Comparison of ENCODE assay signal across 9 mouse cellular contexts in genomic region chr3:28562612-28563332, GRCm38 (mm10).
DNase-seq lines count a peak whose midpoint lies in the region; ATAC-seq and TF ChIP-seq lines count a peak whose summit lies in the region.
"Had no signal": no experiment of that assay in that cellular context is flagged by ENCODE, and none has a peak within 500 bp of the region (broad histone marks: within the 10 kb centered on the region; RNA-seq: fewer than 3 reads in every experiment).

No protein-coding gene starts in this region.

- H3K27me3 ChIP-seq in thymus, adult 2 months (ENCODE audit: control insufficient read depth, insufficient read depth, low read length), result no peaks in the 10 kb centered on the region
- no peaks in the 10 kb centered on the region for H3K27me3 ChIP-seq in lung, postnatal 0 days (replicated peaks; ENCODE audit: insufficient read depth, low read length)

- TF ChIP-seq EP300 in lung, postnatal 0 days (IDR thresholded peaks at IDR 0.05), result no peak

- H3K9me3 ChIP-seq in lung, postnatal 0 days (ENCODE audit: low read length), result no peaks in the 10 kb centered on the region
- H3K9me3 ChIP-seq: heart, embryonic 13.5 days had no signal

- H3K36me3 ChIP-seq in thymus, adult 2 months (ENCODE audit: control insufficient read depth, insufficient read depth, low read length), result 0 out of 2 replicates have a peak, but pooled peaks cover 3% of the 10 kb centered on the region
- H3K36me3 ChIP-seq in lung, postnatal 0 days (ENCODE audit: insufficient read depth, low read length), result no peaks in the 10 kb centered on the region

- ATAC-seq in granulocyte monocyte progenitor cell, adult 5-6 weeks (replicated peaks; ENCODE audit: poor library complexity, severe bottlenecking), result 0 out of 2 replicates have a peak, but pooled peaks have one; percentile 26
- ATAC-seq in lung, postnatal 0 days, result 0 out of 2 replicates have a peak, but pooled peaks have one; percentile 35

- TF ChIP-seq CTCF in thymus, adult 2 months (IDR thresholded peaks at IDR 0.05; ENCODE audit: borderline replicate concordance, control insufficient read depth, extremely low read depth, insufficient read depth, low read length, poor library complexity), result peak; percentile 34; the same call in 1 of the 2 replicates
- peak; percentile 82 for TF ChIP-seq CTCF in lung, postnatal 0 days (IDR thresholded peaks at IDR 0.05)

- no peak overlapping the region for H3K27ac ChIP-seq in thymus, adult 2 months (ENCODE audit: control insufficient read depth, insufficient read depth, low read length)
- H3K27ac ChIP-seq in lung, postnatal 0 days (ENCODE audit: low read length), result no peak overlapping the region
- H3K27ac ChIP-seq: heart, embryonic 13.5 days had no signal

- H3K9ac ChIP-seq in lung, postnatal 0 days (replicated peaks; ENCODE audit: low read depth), result no peak overlapping the region
- H3K9ac ChIP-seq: heart, embryonic 13.5 days had no signal

- WGBS in thymus, adult 2 months, result 72% methylated on average over 10 of the region's 10 CpGs
- 67% methylated on average over 10 of the region's 10 CpGs for WGBS in lung, postnatal 0 days

- H3K4me3 ChIP-seq in thymus, adult 2 months (ENCODE audit: control insufficient read depth, insufficient read depth, low read length), result no peak overlapping the region
- H3K4me3 ChIP-seq in lung, postnatal 0 days (ENCODE audit: low read depth, low read length), result no peak overlapping the region
- H3K4me3 ChIP-seq: heart, embryonic 13.5 days had no signal

- no peak overlapping the region for H3K4me2 ChIP-seq in lung, postnatal 0 days (replicated peaks; ENCODE audit: low read depth, low read length)
- H3K4me2 ChIP-seq: heart, embryonic 13.5 days had no signal

- peak; percentile 58 to 70 for DNase-seq in cerebellum, postnatal 10 days
- no peak for DNase-seq in cerebellum, adult 8-10 months
- DNase-seq in thymus, adult 2 months, result peak; percentile 31
- DNase-seq in thymus, adult 18-20 months, result no peak
- peak; percentile 30 for DNase-seq in lung, postnatal 0 days (ENCODE audit: low spot score)
- no peak for DNase-seq in right cerebral cortex, postnatal 10 days (ENCODE audit: low spot score in 2 of 2)
- DNase-seq in urinary bladder, adult 2 months (ENCODE audit: low spot score), result no peak

- TF ChIP-seq POLR2A in thymus, adult 2 months (IDR thresholded peaks at IDR 0.05; ENCODE audit: control insufficient read depth, extremely low read depth, insufficient read depth, low read length, poor library complexity), result no peak

- H3K4me1 ChIP-seq in thymus, adult 2 months (replicated peaks; ENCODE audit: control insufficient read depth, insufficient read depth, low read length), result no peaks in the 10 kb centered on the region
- H3K4me1 ChIP-seq in lung, postnatal 0 days (ENCODE audit: insufficient read depth, low read depth, low read length), result 0 out of 2 replicates have a peak, but pooled peaks cover 3% of the 10 kb centered on the region

Comparison
In these comparisons a context has a peak if more than half of its experiments do, and no peak if none do; other contexts are left out.
1. DNase-seq: peak in cerebellum, postnatal 10 days (2 of 2), thymus, adult 2 months (single experiment) and lung, postnatal 0 days (single experiment); none in cerebellum, adult 8-10 months (single experiment), thymus, adult 18-20 months (0 of 2), right cerebral cortex, postnatal 10 days (0 of 2) and urinary bladder, adult 2 months (single experiment).